In the genomic region with DNA sequence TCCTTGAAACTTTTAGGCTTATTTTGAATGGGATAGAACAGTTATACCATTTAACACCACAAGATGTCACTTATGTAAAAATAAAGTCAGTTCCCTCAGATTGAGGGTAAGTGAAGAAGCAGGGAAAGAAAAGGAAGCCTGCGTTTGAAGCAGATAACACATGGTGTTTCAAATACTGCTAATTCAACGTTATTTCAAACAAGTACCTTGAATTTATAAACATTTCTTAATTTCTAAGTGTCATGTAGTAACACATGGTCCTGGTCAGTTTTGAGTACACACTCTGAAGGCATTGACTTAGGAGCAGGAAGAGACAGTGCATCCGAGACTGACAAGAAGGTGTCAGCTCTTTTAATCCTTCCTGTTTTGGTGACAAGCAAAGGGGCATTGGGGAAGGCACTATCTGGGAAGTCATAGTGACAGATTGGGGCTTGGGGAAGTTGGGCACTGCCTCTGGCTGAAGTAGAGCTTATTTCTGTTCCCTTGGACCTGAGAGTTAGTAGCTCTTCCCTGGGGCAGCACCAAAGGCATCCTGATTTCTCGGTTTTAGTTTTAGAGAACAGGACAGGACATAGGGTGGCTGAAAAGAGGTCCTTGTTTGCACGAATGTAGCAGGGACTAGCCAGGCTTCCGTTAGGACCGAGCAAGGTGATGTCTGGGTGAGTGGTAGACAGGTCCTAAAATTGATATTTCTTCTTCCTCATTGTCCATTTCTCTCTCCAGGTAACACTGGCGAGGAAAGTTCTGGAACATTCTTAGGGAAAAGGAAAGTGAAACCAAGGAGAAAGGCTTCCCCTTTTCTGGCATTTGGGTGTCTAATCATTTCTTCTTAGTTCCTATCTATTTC, we compare ENCODE assay signal across 9 mouse cellular contexts. TPM values are rescaled to one million over a fixed set of nuclear protein-coding genes. Genes with fewer than 3 reads are reported as not detected.
A peak's percentile ranks its signal among the peaks of the same experiment; 100 is the strongest.
DNase-seq lines count a peak whose midpoint lies in the region; ATAC-seq and TF ChIP-seq lines count a peak whose summit lies in the region.
"Had no signal": no experiment of that assay in that cellular context is flagged by ENCODE, and none has a peak within 500 bp of the region (broad histone marks: within the 10 kb centered on the region; RNA-seq: fewer than 3 reads in every experiment).

No protein-coding gene starts in this region.

- peaks cover 28% of the 10 kb centered on the region for H3K4me1 ChIP-seq in liver, embryonic 12.5 days
- H3K4me1 ChIP-seq in stomach, postnatal 0 days (replicated peaks; ENCODE audit: control insufficient read depth, insufficient read depth), result no peaks in the 10 kb centered on the region

- H3K36me3 ChIP-seq in liver, embryonic 12.5 days, result peaks cover under 1% of the 10 kb centered on the region; the same call in 1 of the 2 replicates
- H3K36me3 ChIP-seq in stomach, postnatal 0 days (ENCODE audit: control insufficient read depth, insufficient read depth, low read length), result no peaks in the 10 kb centered on the region
- H3K36me3 ChIP-seq: stomach, embryonic 15.5 days had no signal

- H3K27ac ChIP-seq in gastrocnemius, adult 2 months, result peak overlapping the region; percentile 78
- H3K27ac ChIP-seq in liver, embryonic 12.5 days, result no peak overlapping the region
- H3K27ac ChIP-seq in stomach, postnatal 0 days (replicated peaks), result no peak overlapping the region; the same call in 1 of the 2 replicates
- H3K27ac ChIP-seq: stomach, embryonic 15.5 days had no signal

- TF ChIP-seq EP300 in stomach, postnatal 0 days (optimal IDR thresholded peaks at IDR 0.05), result no peak

- no peaks in the 10 kb centered on the region for H3K9me3 ChIP-seq in liver, embryonic 12.5 days (replicated peaks)
- H3K9me3 ChIP-seq in stomach, postnatal 0 days (ENCODE audit: control insufficient read depth, low read length), result no peaks in the 10 kb centered on the region
- H3K9me3 ChIP-seq: stomach, embryonic 15.5 days had no signal

- TF ChIP-seq CTCF in gastrocnemius, adult 2 months (IDR thresholded peaks at IDR 0.05), result peak; percentile 60
- peak; percentile 75 for TF ChIP-seq CTCF in stomach, postnatal 0 days (IDR thresholded peaks at IDR 0.05; ENCODE audit: low read depth)

- H3K27me3 ChIP-seq in liver, embryonic 12.5 days (replicated peaks), result no peaks in the 10 kb centered on the region
- no peaks in the 10 kb centered on the region for H3K27me3 ChIP-seq in stomach, postnatal 0 days (ENCODE audit: control insufficient read depth, insufficient read depth, low read length)
- H3K27me3 ChIP-seq: stomach, embryonic 15.5 days had no signal

- peak overlapping the region; percentile 62 for H3K4me3 ChIP-seq in gastrocnemius, adult 2 months
- peak overlapping the region; percentile 22 for H3K4me3 ChIP-seq in liver, embryonic 12.5 days
- H3K4me3 ChIP-seq in stomach, postnatal 0 days (ENCODE audit: low read depth, low read length), result no peak overlapping the region
- H3K4me3 ChIP-seq: stomach, embryonic 15.5 days had no signal

- DNase-seq in gastrocnemius, adult 2 months, result no peak
- no peak for DNase-seq in gastrocnemius, postnatal 4 days (ENCODE audit: low spot score in 2 of 2)
- peak; percentile 13 for DNase-seq in retina, postnatal 1 day
- no peak for DNase-seq in retina, embryonic 14.5 days (ENCODE audit: low spot score)
- DNase-seq in stomach, postnatal 0 days (ENCODE audit: low spot score), result no peak
- DNase-seq in right cerebral cortex, postnatal 14 days, result no peak
- no peak for DNase-seq in spleen, postnatal 4 days (ENCODE audit: low spot score in 2 of 2)

- ATAC-seq in liver, embryonic 12.5 days, result no peak
- no peak for ATAC-seq in stomach, postnatal 0 days (ENCODE audit: low FRiP score, low TSS enrichment)

- intact Hi-C loops in gastrocnemius, adult 2 months (cut with DNase I), result loop anchor here (5.0 to 10.0 kb wide), 2 partner anchors 63 to 560 kb away; no protein-coding TSS in a partner anchor

- 0 out of 2 replicates have a peak overlapping the region, but pooled peaks have one; percentile 47 for H3K9ac ChIP-seq in liver, embryonic 12.5 days
- H3K9ac ChIP-seq in stomach, postnatal 0 days (ENCODE audit: low read length), result no peak overlapping the region; the same call in 1 of the 2 replicates
- H3K9ac ChIP-seq: stomach, embryonic 15.5 days had no signal

- H3K4me2 ChIP-seq in liver, embryonic 12.5 days, result peak overlapping the region; percentile 49
- peak overlapping the region; percentile 34; the same call in 1 of the 2 replicates for H3K4me2 ChIP-seq in stomach, postnatal 0 days (replicated peaks; ENCODE audit: low read depth)
- H3K4me2 ChIP-seq: stomach, embryonic 15.5 days had no signal

- 38% methylated on average over 8 of the region's 8 CpGs for WGBS in liver, embryonic 12.5 days (ENCODE audit: insufficient replicate concordance)
- 59% methylated on average over 8 of the region's 8 CpGs for WGBS in stomach, postnatal 0 days

RNA-seq across cellular contexts. Expression of gene Ap3b1, which starts 23.3 kb away (rescaled TPM):
- 10 to 100 TPM; 22.5 to 23.6 TPM for total RNA-seq in gastrocnemius, adult 2 months (2021)
- total RNA-seq in gastrocnemius, postnatal 4 days (2021), result 10 to 100 TPM; 30.2 to 32.4 TPM
- polyA plus RNA-seq in liver, embryonic 12.5 days (2016; fragmentation: Nextera tagmentation; extraction: Ambion mirVana), result 25.9 and 27.1 TPM in 2 replicates
- 29.5 and 30.3 TPM in 2 replicates for polyA plus RNA-seq in stomach, postnatal 0 days (2015; fragmentation: Nextera tagmentation; extraction: Ambion mirVana)
